28 mouse cellular contexts compared by ENCODE assay signal in genomic region chr4:142091100-142091499, GRCm38 (mm10). TPM values are rescaled to one million over a fixed set of nuclear protein-coding genes. Genes with fewer than 3 reads are reported as not detected.
A peak's percentile ranks its signal among the peaks of the same experiment; 100 is the strongest.
DNase-seq lines count a peak whose midpoint lies in the region; ATAC-seq and TF ChIP-seq lines count a peak whose summit lies in the region.
"Had no signal": no experiment of that assay in that cellular context is flagged by ENCODE, and none has a peak within 500 bp of the region (broad histone marks: within the 10 kb centered on the region; RNA-seq: fewer than 3 reads in every experiment).

No protein-coding gene starts in this region.

- H3K9me3 ChIP-seq in kidney, embryonic 14.5 days (ENCODE audit: control insufficient read depth, low read length): no peaks in the 10 kb centered on the region
- no peaks in the 10 kb centered on the region for H3K9me3 ChIP-seq in liver, embryonic 12.5 days (replicated peaks)
- H3K9me3 ChIP-seq: forebrain, embryonic 10.5 days; forebrain, embryonic 13.5 days; heart, embryonic 12.5 days; heart, embryonic 15.5 days; hindbrain, embryonic 10.5 days; hindbrain, embryonic 13.5 days had no signal

- 39% methylated on average over 2 of the region's 2 CpGs for WGBS in kidney, embryonic 14.5 days
- 67% methylated on average over 2 of the region's 2 CpGs for WGBS in liver, adult 2 months
- WGBS in liver, embryonic 12.5 days (ENCODE audit: insufficient replicate concordance): 44% methylated on average over 2 of the region's 2 CpGs

- no peak for TF ChIP-seq CTCF in liver, adult 2 months (IDR thresholded peaks at IDR 0.05; ENCODE audit: low read depth, low read length)

- no peak for TF ChIP-seq POLR2A in liver, adult 2 months (IDR thresholded peaks at IDR 0.05; ENCODE audit: extremely low read depth, insufficient read depth, low read length)

- H3K36me3 ChIP-seq in kidney, embryonic 14.5 days (ENCODE audit: control insufficient read depth, insufficient read depth, low read length): no peaks in the 10 kb centered on the region
- no peaks in the 10 kb centered on the region for H3K36me3 ChIP-seq in liver, adult 2 months (ENCODE audit: control insufficient read depth, insufficient read depth, low read length)
- H3K36me3 ChIP-seq in liver, embryonic 12.5 days: no peaks in the 10 kb centered on the region
- H3K36me3 ChIP-seq: forebrain, embryonic 10.5 days; heart, embryonic 12.5 days; heart, embryonic 15.5 days; hindbrain, embryonic 10.5 days; hindbrain, embryonic 13.5 days had no signal

- H3K9ac ChIP-seq in kidney, embryonic 14.5 days (ENCODE audit: low read depth, low read length): no peak overlapping the region
- no peak overlapping the region for H3K9ac ChIP-seq in liver, adult 2 months (ENCODE audit: low read depth, low read length)
- no peak overlapping the region for H3K9ac ChIP-seq in liver, embryonic 12.5 days
- H3K9ac ChIP-seq: forebrain, embryonic 13.5 days; heart, embryonic 12.5 days; heart, embryonic 15.5 days; hindbrain, embryonic 13.5 days had no signal

- H3K27me3 ChIP-seq in kidney, embryonic 14.5 days (ENCODE audit: control insufficient read depth, insufficient read depth, low read length): no peaks in the 10 kb centered on the region
- no peaks in the 10 kb centered on the region for H3K27me3 ChIP-seq in liver, adult 2 months (ENCODE audit: control insufficient read depth, insufficient read depth, low read length)
- H3K27me3 ChIP-seq in liver, embryonic 12.5 days (replicated peaks): peaks cover 28% of the 10 kb centered on the region

- DNase-seq in kidney, adult 8-10 months: no peak
- no peak for DNase-seq in liver, adult 2 months (ENCODE audit: extremely low read depth, low read depth, low spot score)
- no peak for DNase-seq in lung, postnatal 14 days
- DNase-seq in cerebellum, adult 18-20 months: no peak
- DNase-seq: adrenal gland, postnatal 10 days; adrenal gland, postnatal 36 days; cerebellum, adult 11 months; cerebellum, adult 8-10 months; cerebellum, postnatal 10 days; cerebellum, postnatal 36 days; gastrocnemius, adult 2 months; gastrocnemius, postnatal 14 days; heart, adult 18-20 months; heart, postnatal 10 days; heart, postnatal 36 days had no signal

- H3K4me1 ChIP-seq in kidney, embryonic 14.5 days (ENCODE audit: control insufficient read depth, insufficient read depth, low read length): 0 out of 2 replicates have a peak, but pooled peaks cover 4% of the 10 kb centered on the region
- H3K4me1 ChIP-seq in liver, adult 2 months (ENCODE audit: control insufficient read depth, insufficient read depth, low read length): peaks cover 6% of the 10 kb centered on the region; the same call in 1 of the 2 replicates
- no peaks in the 10 kb centered on the region for H3K4me1 ChIP-seq in liver, embryonic 12.5 days

- no peak overlapping the region for H3K27ac ChIP-seq in kidney, embryonic 14.5 days (ENCODE audit: low read depth, low read length)
- peak overlapping the region; percentile 40 for H3K27ac ChIP-seq in liver, adult 2 months (replicated peaks; ENCODE audit: insufficient read depth, low read depth, low read length)
- no peak overlapping the region for H3K27ac ChIP-seq in liver, embryonic 12.5 days
- H3K27ac ChIP-seq: forebrain, embryonic 10.5 days; forebrain, embryonic 13.5 days; gastrocnemius, adult 2 months; heart, embryonic 15.5 days; hindbrain, embryonic 10.5 days; hindbrain, embryonic 13.5 days had no signal

- 0 out of 2 replicates have a peak, but pooled peaks have one; percentile 13 for ATAC-seq in kidney, embryonic 14.5 days (ENCODE audit: low FRiP score, low TSS enrichment)
- no peak for ATAC-seq in liver, embryonic 12.5 days
- peak; percentile 36; the same call in 1 of the 2 replicates for ATAC-seq in granulocyte monocyte progenitor cell, adult 5-6 weeks (replicated peaks; ENCODE audit: poor library complexity, severe bottlenecking)
- ATAC-seq in megakaryocyte progenitor cell, adult 5-6 weeks (replicated peaks; ENCODE audit: poor library complexity): peak; percentile 54
- ATAC-seq: activated CD4-positive, CD25-positive, alpha-beta regulatory T cell, adult 4 months; forebrain, embryonic 13.5 days; forebrain, embryonic 16.5 days; hindbrain, embryonic 16.5 days had no signal

- H3K4me3 ChIP-seq in kidney, embryonic 14.5 days (ENCODE audit: low read length): no peak overlapping the region
- no peak overlapping the region for H3K4me3 ChIP-seq in liver, adult 2 months (ENCODE audit: insufficient read depth, low read depth, low read length)
- no peak overlapping the region for H3K4me3 ChIP-seq in liver, embryonic 12.5 days
- H3K4me3 ChIP-seq: forebrain, embryonic 10.5 days; forebrain, embryonic 13.5 days; gastrocnemius, adult 2 months; heart, embryonic 12.5 days; heart, embryonic 15.5 days; hindbrain, embryonic 10.5 days; hindbrain, embryonic 13.5 days had no signal

- no peaks in the 10 kb centered on the region for H3K79me2 ChIP-seq in liver, adult 2 months (ENCODE audit: control insufficient read depth, insufficient read depth, low read length)

- H3K4me2 ChIP-seq in kidney, embryonic 14.5 days (replicated peaks; ENCODE audit: low read depth, low read length): no peak overlapping the region
- no peak overlapping the region for H3K4me2 ChIP-seq in liver, embryonic 12.5 days
- H3K4me2 ChIP-seq: forebrain, embryonic 13.5 days; heart, embryonic 12.5 days; heart, embryonic 15.5 days; hindbrain, embryonic 13.5 days had no signal

RNA-seq across cellular contexts. Expression of gene Tmem51, which starts 7.0 kb away (rescaled TPM):
- polyA plus RNA-seq in kidney, embryonic 14.5 days (2014; fragmentation: Nextera tagmentation; extraction: Ambion mirVana): 16.7 and 23.0 TPM in 2 replicates
- total RNA-seq in liver, adult 2 months (2014; rRNA removed): 4.1 and 6.8 TPM in 2 replicates
- 4.0 and 13.3 TPM in 2 replicates for polyA plus RNA-seq in liver, adult 2 months (2012; rRNA removed)
- 14.0 and 15.5 TPM in 2 replicates for polyA plus RNA-seq in liver, embryonic 12.5 days (2016; fragmentation: Nextera tagmentation; extraction: Ambion mirVana)
- 0.41 TPM in 1 of 2 replicates, not detected in the other for total RNA-seq in granulocyte monocyte progenitor cell, adult 5-6 weeks (2014; fragmentation: Nextera tagmentation)
- 1.1 TPM in 1 of 2 replicates, not detected in the other for total RNA-seq in granulocyte monocyte progenitor cell, adult 5-6 weeks (2017)
- total RNA-seq in megakaryocyte progenitor cell, adult 5-6 weeks (2015): 0.47 TPM in 1 of 2 replicates, not detected in the other
- total RNA-seq in megakaryocyte progenitor cell, adult 5-6 weeks (2017): 0.41 and 0.87 TPM in 2 replicates
